ENCODE assay signal across 8 mouse cellular contexts in the genomic region with DNA sequence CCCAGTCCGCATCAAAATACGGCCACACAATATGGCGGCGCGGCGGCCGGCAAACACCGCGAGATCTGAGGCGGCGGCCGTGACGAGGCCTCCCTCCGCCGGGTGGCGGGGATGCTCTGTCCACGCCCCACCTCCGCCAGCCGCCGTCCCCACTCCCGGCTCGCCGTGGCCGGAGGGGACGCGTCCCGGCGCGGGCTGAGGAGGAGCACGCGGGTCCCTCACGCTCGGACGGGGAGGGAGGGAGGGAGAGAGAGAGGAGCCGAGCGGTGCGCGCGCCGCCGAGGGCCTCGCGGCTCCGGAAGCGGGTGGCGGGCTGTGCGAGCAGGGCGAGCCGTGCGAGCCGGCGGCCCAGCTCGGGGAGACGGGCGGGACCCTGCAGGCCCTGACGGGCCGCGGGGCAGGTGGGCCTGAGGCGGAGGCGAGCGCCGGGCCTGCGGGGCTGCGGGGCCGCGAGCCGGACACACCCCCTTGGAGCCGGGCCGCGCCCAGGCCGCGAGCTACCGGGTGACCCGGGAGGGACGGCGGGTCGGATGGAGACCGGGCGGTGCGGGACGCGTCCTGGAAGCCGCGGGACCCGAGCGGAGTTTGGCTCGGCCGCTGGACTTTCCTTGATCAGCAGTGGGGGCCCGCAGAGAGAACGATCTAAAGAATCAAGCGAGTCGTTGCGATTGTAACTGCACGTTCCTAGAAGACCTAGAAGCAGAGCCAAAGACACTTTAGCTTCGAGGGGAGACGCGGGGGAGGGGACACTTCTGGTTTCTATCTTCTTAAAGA. TPM values are rescaled to one million over a fixed set of nuclear protein-coding genes. Genes with fewer than 3 reads are reported as not detected.
DNase-seq lines count a peak whose midpoint lies in the region; ATAC-seq lines count a peak whose summit lies in the region.

A gene (minus strand): TSS at position 3 of the 774 bp plus-strand sequence.

- ATAC-seq in intestine, embryonic 14.5 days (replicated peaks; ENCODE audit: low FRiP score, low TSS enrichment, low read depth): peak; percentile 95

- intact Hi-C loops in left cerebral cortex, postnatal 14 days (cut with DNase I): loop anchor here (1.0 kb wide), 1 partner anchor 240 kb away; no protein-coding TSS in a partner anchor

- under 1% methylated on average over 85 of the region's 97 CpGs for WGBS in intestine, embryonic 14.5 days

- H3K9ac ChIP-seq in intestine, embryonic 14.5 days (ENCODE audit: low read length): peak within 1 kb of the TSS; percentile 98

- no peaks in the 10 kb centered on the region for H3K27me3 ChIP-seq in intestine, embryonic 14.5 days (replicated peaks; ENCODE audit: control insufficient read depth, insufficient read depth, low read length)

- H3K4me3 ChIP-seq in intestine, embryonic 14.5 days (ENCODE audit: low read depth, low read length): peak within 1 kb of the TSS; percentile 65

- H3K36me3 ChIP-seq in intestine, embryonic 14.5 days (ENCODE audit: control insufficient read depth, insufficient read depth, low read length): no peaks in the 10 kb centered on the region

- peaks cover 14% of the 10 kb centered on the region for H3K4me1 ChIP-seq in intestine, embryonic 14.5 days (replicated peaks; ENCODE audit: control insufficient read depth, insufficient read depth, low read length)

- H3K27ac ChIP-seq in intestine, embryonic 14.5 days (ENCODE audit: low read depth): peak within 1 kb of the TSS; percentile 99

- no peaks in the 10 kb centered on the region for H3K9me3 ChIP-seq in intestine, embryonic 14.5 days (ENCODE audit: control insufficient read depth, low read length)

- peak within 1 kb of the TSS; percentile 89 for H3K4me2 ChIP-seq in intestine, embryonic 14.5 days (ENCODE audit: low read length)

- peak; percentile 94 to 97 for DNase-seq in adrenal gland, adult (ENCODE audit: inconsistent age in 2 of 2, low spot score in 1 of 2)
- peak; percentile 92 for DNase-seq in embryo, embryonic 10.5 days (ENCODE audit: low spot score)
- DNase-seq in gastrocnemius, postnatal 25 days: peak; percentile 92
- peak; percentile 92 for DNase-seq in intestine, embryonic 14.5 days (ENCODE audit: low spot score)
- DNase-seq in left cerebral cortex, postnatal 14 days (ENCODE audit: low spot score in 2 of 2): peak; percentile 91 to 92
- DNase-seq in mesoderm, embryonic 11.5 days (ENCODE audit: low read depth, low spot score): peak; percentile 93
- DNase-seq in right cerebral cortex, postnatal 36 days (ENCODE audit: low spot score in 2 of 2): peak; percentile 83 to 85
- DNase-seq in yolk sac, embryonic 10.5 days (ENCODE audit: low spot score): peak; percentile 91

RNA-seq across cellular contexts. Expression of the gene that starts here (rescaled TPM):
- total RNA-seq in gastrocnemius, postnatal 25 days (2021): 10 to 100 TPM; 55.3 to 68.8 TPM
- polyA plus RNA-seq in intestine, embryonic 14.5 days (2014; fragmentation: Nextera tagmentation; extraction: Ambion mirVana): 27.7 and 30.1 TPM in 2 replicates
- total RNA-seq in left cerebral cortex, postnatal 14 days (2021): 10 to 100 TPM; 52.9 to 56.3 TPM

Comparison
In these comparisons a context has a peak if more than half of its experiments do, and no peak if none do; other contexts are left out.
1. Peak in every context shown above with its lines: DNase-seq, ATAC-seq, H3K4me3 ChIP-seq and H3K27ac ChIP-seq.